Mouse (Mus musculus) forebrain, embryonic 14.5 days (tissue): ENCODE measurements at regions not wholly inside any gene's neighbourhood (a gene's known extent, or its start where the extent isn't known, plus 50 kb on each side); places are given as distances from the start of the nearest gene placed in this dataset.

ENCODE experiments used
- ATAC-seq: fragments of 200-750 bp; cut with Nextera tagmentation; 2 replicates; pipeline ENCODE4 v1.8.0; 2017; ENCODE audit warnings: mild to moderate bottlenecking, moderate library complexity
- DNase-seq: peaks from one replicate; pipeline ENCODE4 v3.0.0-alpha.2; 2015; ENCODE audit warnings: low spot score
- H3K27ac ChIP-seq: fragments of 300-500 bp; sonication (generic); 2 replicates; pipeline ENCODE4 v1.5.1; 2014; ENCODE audit warnings: low read depth, mild to moderate bottlenecking, control low read depth, low read length, moderate library complexity
- H3K27me3 ChIP-seq: fragments of 300-500 bp; sonication (generic); replicated peaks from 2 replicates; pipeline ENCODE4 v1.6.1; 2014; ENCODE audit warnings: low read length, control low read depth, mixed read lengths; ENCODE audit not compliant: control insufficient read depth, insufficient read depth
- H3K36me3 ChIP-seq: fragments of 300-500 bp; sonication (generic); 2 replicates; pipeline ENCODE4 v1.6.1; 2014; ENCODE audit warnings: low read length, control low read depth; ENCODE audit not compliant: control insufficient read depth, insufficient read depth
- H3K4me1 ChIP-seq: fragments of 300-500 bp; sonication (generic); 2 replicates; pipeline ENCODE4 v1.6.1; 2014; ENCODE audit warnings: antibody characterized with exemption, low read length, control low read depth; ENCODE audit not compliant: control insufficient read depth, insufficient read depth
- H3K4me2 ChIP-seq: fragments of 300-500 bp; sonication (generic); 2 replicates; pipeline ENCODE4 v1.6.1; 2014; ENCODE audit warnings: mild to moderate bottlenecking, control low read depth, low read length
- H3K4me3 ChIP-seq: fragments of 300-500 bp; sonication (generic); 2 replicates; pipeline ENCODE4 v1.5.1; 2014; ENCODE audit warnings: low read depth, low read length, control low read depth
- H3K9ac ChIP-seq: fragments of 300-500 bp; sonication (generic); 2 replicates; pipeline ENCODE4 v1.6.1; 2014; ENCODE audit warnings: mild to moderate bottlenecking, low read length, control low read depth, moderate library complexity
- H3K9me3 ChIP-seq: fragments of 300-500 bp; sonication (generic); replicated peaks from 2 replicates; pipeline ENCODE4 v1.6.1; 2016; ENCODE audit warnings: low read length, control low read depth, mixed read lengths; ENCODE audit not compliant: control insufficient read depth
- WGBS: fragments of 180-500 bp; shearing (Covaris S2); extraction: QIAGEN DNeasy Blood & Tissue Kit; methylation state at CpG from one replicate; pipeline ENCODE4 v1.1.7; 2014; 5-methylcytosine and 5-hydroxymethylcytosine counted together

DNA sequence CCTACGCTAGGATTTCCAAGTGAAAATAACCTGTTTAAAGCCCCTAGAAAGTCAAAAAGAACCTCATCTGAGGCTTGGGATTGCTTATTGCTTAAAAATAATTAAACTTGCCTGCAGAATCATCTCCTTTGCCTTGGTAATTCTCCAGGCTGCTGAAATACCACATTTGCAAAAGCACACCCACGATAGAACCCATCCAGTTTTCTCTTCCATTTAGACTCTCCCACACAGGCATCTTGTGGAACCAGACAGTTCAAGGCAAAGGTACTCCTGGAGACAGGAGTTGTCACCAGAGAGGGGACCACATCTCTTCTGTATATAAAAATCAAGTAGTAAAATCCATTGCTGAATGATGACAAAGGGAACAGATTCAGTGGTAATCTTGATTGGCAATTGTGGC lies 118.8 kb upstream of the Egfl6 start:
- no peak overlapping the region for H3K4me3 ChIP-seq
- H3K27ac ChIP-seq = no peak overlapping the region
- H3K4me1 ChIP-seq = no peaks in the 10 kb centered on the region
- WGBS = 88% methylated on average over 2 of the region's 2 CpGs
- H3K9ac ChIP-seq = no peak overlapping the region
- H3K36me3 ChIP-seq = no peaks in the 10 kb centered on the region
- ATAC-seq (no peak), DNase-seq (no peak)
- H3K9me3 ChIP-seq = no peaks in the 10 kb centered on the region
- no peaks in the 10 kb centered on the region for H3K27me3 ChIP-seq
- H3K4me2 ChIP-seq = no peak overlapping the region

DNA sequence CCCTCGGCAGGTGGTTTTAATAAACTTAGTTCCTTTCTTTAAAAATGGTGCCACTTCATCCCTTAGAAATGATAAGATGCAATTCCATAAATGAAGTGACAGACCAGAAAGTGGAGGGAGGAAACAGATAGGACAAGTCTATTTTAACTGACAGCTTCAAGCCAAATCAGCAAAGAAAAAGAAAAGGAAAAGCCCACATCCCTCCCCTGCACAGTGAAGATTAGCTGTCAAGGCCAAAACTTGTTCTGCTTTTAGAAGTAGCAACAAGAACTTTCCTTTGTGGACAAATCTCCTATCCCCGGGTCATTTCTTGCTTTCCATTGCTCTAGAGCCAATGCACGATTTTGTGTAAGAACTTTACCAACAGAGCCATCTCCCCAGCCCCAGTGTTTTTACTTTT lies 108.7 kb upstream of the Egfl6 start:
- no peaks in the 10 kb centered on the region for H3K4me1 ChIP-seq
- no peak overlapping the region for H3K4me2 ChIP-seq
- no peaks in the 10 kb centered on the region for H3K36me3 ChIP-seq
- no peak overlapping the region for H3K9ac ChIP-seq
- no peaks in the 10 kb centered on the region for H3K9me3 ChIP-seq
- no peak for ATAC-seq
- WGBS = 88% methylated on average over 3 of the region's 3 CpGs
- H3K27me3 ChIP-seq = no peaks in the 10 kb centered on the region
- no peak for DNase-seq
- H3K27ac ChIP-seq = no peak overlapping the region
- H3K4me3 ChIP-seq = no peak overlapping the region

DNA sequence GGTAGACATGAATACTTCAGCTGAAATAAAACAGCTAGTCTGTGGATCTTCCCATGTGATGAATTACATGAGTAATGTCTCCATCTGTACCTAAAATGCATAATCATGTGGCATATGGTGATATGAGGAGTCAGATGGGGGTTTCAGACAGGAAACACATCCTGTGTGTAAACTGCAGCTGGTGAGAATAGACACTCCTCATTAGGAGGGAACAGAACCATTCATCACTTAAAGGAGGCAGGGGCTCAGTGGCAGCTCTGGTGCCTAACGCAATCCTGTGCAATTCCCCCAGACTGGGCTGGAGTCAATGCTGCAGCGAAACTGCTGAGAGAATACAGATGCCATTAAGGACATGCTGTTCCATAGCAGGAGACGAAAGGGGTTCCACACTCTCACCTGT lies 103.3 kb upstream of the Egfl6 start:
- Histone ChIP-seq H3K4me2 (no peak overlapping the region), H3K9me3 (no peaks in the 10 kb centered on the region), H3K36me3 (no peaks in the 10 kb centered on the region), H3K27ac (no peak overlapping the region), H3K4me1 (no peaks in the 10 kb centered on the region), H3K4me3 (no peak overlapping the region), H3K27me3 (no peaks in the 10 kb centered on the region), H3K9ac (no peak overlapping the region)
- ATAC-seq (peak; percentile 84), DNase-seq (peak; percentile 73)
- WGBS = 66% methylated on average over 3 of the region's 3 CpGs

DNA sequence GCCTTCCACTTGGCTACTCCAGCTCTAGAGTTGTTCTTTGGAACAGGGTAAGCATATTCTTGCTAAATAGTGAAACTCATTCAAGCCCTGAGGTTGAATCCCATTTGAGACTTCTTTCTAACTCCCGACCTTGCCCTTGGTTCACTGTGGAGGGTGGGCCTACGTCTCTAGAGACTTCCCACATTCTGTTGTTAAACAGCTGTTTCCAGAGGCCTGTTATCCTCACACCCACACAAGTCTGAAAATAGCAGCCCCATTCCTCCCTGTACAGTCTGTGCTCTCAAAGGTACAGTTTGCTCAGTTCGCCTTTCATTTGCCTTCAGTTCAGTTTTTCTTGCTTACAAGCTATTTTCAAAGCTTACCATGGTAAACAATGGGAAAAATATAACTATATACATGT lies 87.9 kb upstream of the Egfl6 start:
- H3K9ac ChIP-seq = no peak overlapping the region
- H3K4me3 ChIP-seq = no peak overlapping the region
- no peaks in the 10 kb centered on the region for H3K36me3 ChIP-seq
- no peaks in the 10 kb centered on the region for H3K27me3 ChIP-seq
- H3K27ac ChIP-seq = no peak overlapping the region
- H3K4me2 ChIP-seq = no peak overlapping the region
- 81% methylated on average over 3 of the region's 3 CpGs for WGBS
- no peak for DNase-seq
- H3K4me1 ChIP-seq = no peaks in the 10 kb centered on the region
- H3K9me3 ChIP-seq = no peaks in the 10 kb centered on the region
- no peak for ATAC-seq

DNA sequence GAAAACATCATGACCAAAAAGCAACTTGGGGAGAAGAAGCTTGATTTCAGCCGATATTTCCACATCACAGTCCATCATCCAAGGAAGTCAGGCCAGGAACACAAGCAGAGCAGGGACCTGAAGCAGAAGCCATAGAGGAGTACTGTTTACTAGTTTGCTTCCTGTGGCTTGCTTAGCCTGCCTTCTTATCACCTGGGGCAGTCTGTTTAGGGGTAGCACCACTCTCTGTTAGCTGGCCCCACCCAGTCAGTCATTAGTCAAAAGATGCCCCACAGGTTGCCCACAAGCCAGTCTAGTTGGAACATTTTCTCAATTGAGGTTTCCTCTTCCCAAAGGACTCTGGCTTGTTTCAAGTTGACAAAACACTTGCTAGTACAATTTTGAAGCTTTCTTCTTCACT lies 87.1 kb upstream of the Egfl6 start:
- no peak overlapping the region for H3K4me2 ChIP-seq
- H3K27ac ChIP-seq = no peak overlapping the region
- no peaks in the 10 kb centered on the region for H3K27me3 ChIP-seq
- 91% methylated on average over 1 of the region's 1 CpGs for WGBS
- no peaks in the 10 kb centered on the region for H3K36me3 ChIP-seq
- DNase-seq (no peak), ATAC-seq (no peak)
- H3K4me3 ChIP-seq = no peak overlapping the region
- no peak overlapping the region for H3K9ac ChIP-seq
- H3K4me1 ChIP-seq = no peaks in the 10 kb centered on the region
- no peaks in the 10 kb centered on the region for H3K9me3 ChIP-seq

DNA sequence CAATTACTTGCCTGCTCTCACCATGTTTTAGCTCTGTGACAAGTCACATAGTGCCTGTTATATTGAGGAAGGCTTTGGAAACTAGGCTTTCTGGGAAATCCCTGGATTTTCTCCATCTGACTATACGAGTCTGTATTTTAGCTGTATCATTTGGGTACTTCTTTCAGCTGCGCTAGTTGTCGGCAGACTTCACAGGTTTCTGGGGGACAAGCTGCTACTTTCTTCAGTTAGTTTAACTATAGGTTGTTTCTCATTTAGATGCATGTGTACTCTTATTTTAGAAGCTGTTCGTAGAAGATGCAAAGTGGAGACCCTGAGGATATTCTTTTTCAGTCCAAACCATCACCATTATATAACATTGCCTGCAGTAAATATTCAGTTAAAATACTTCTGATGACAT lies 86.3 kb upstream of the Egfl6 start:
- no peak overlapping the region for H3K4me2 ChIP-seq
- no peak overlapping the region for H3K27ac ChIP-seq
- DNase-seq = no peak
- 92% methylated on average over 4 of the region's 4 CpGs for WGBS
- no peaks in the 10 kb centered on the region for H3K9me3 ChIP-seq
- no peaks in the 10 kb centered on the region for H3K4me1 ChIP-seq
- H3K4me3 ChIP-seq = no peak overlapping the region
- no peaks in the 10 kb centered on the region for H3K27me3 ChIP-seq
- no peak for ATAC-seq
- H3K9ac ChIP-seq = no peak overlapping the region
- no peaks in the 10 kb centered on the region for H3K36me3 ChIP-seq

DNA sequence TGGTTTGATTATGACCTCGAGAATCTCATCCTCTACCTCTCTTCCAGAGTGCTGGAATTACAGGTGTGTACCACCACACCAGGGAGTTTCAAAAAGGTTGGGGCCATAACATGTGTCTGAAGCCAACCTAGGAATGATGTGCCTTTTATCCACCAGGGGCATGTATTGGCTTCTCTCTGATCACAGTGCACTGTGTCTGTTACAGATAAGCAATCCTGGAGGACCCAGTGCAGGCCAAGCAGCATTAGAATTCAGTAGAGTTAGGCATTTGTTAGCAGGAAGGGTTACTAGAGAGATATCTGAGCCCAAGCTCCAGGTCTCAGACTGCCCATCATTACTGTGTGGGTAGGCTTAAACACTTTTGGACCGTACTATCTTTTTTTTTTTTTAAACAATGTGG lies 80.8 kb upstream of the Egfl6 start:
- H3K27ac ChIP-seq = no peak overlapping the region
- no peak overlapping the region for H3K4me2 ChIP-seq
- no peaks in the 10 kb centered on the region for H3K9me3 ChIP-seq
- no peak overlapping the region for H3K9ac ChIP-seq
- DNase-seq = no peak
- H3K4me3 ChIP-seq = no peak overlapping the region
- no peaks in the 10 kb centered on the region for H3K4me1 ChIP-seq
- 74% methylated on average over 2 of the region's 2 CpGs for WGBS
- no peaks in the 10 kb centered on the region for H3K36me3 ChIP-seq
- H3K27me3 ChIP-seq = no peaks in the 10 kb centered on the region
- no peak for ATAC-seq

DNA sequence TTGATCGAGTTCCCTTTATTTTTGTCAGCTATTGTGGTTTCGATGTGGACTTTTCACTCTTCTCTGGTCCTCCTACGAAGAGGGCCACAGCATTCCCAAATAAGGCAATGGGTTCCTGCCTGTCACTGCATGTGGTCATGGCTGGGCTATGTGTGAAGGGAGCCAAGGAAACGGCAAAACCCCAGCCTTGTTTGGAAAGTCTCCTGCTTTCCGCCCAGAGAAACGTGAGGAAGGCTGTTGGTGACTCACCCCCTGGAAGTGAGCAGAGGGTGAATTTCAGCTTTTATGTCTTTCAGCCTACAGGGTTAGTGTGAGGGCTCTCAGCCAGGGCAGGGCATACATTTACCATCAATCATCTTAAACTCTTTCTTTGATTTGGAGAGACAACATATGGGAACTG lies 76.3 kb upstream of the Egfl6 start:
- H3K4me1 ChIP-seq = no peaks in the 10 kb centered on the region
- 53% methylated on average over 6 of the region's 6 CpGs for WGBS
- H3K4me2 ChIP-seq = no peak overlapping the region
- H3K9ac ChIP-seq = no peak overlapping the region; the same call in 1 of the 2 replicates
- no peaks in the 10 kb centered on the region for H3K36me3 ChIP-seq
- H3K9me3 ChIP-seq = no peaks in the 10 kb centered on the region
- DNase-seq = peak; percentile 52
- ATAC-seq = peak; percentile 54
- peak overlapping the region; percentile 88 for H3K27ac ChIP-seq
- H3K27me3 ChIP-seq = no peaks in the 10 kb centered on the region
- no peak overlapping the region for H3K4me3 ChIP-seq

DNA sequence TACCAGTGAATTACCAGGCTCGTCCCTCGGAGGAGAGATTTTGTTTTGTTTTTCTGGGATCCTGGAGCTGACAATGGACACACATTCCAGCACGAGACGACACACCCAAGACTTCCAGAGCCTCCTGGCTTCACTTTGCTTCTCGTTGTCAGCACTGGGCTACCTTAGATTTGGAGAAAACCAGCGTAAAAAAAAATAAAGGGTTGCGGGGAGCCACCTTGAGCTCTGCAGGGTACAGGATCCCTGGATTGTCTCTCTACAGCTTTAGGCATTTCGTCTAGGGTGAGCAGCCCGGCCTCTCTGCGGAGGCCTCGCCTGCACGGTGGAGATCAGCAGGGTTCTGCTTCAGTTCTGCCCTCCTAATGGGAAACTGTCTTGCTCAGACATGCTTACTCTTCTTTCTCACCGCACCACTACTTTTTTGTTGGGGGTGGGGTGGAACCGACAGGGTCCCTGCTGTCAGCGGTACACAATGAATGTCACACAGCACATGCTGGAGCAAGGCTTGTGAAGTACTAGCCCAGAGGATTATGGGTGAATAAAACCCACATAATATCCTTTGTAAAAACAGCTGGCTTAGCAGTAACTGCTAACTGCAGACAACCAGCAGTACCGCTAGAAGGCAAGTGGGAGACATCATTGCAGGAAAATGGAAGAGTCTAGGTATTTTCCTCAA lies 75.7 kb upstream of the Egfl6 start:
- Histone ChIP-seq H3K9me3 (no peaks in the 10 kb centered on the region), H3K27me3 (no peaks in the 10 kb centered on the region), H3K36me3 (no peaks in the 10 kb centered on the region), H3K4me3 (no peak overlapping the region), H3K4me2 (peak overlapping the region; percentile 37), H3K9ac (peak overlapping the region; percentile 43; the same call in 1 of the 2 replicates), H3K27ac (peak overlapping the region; percentile 88), H3K4me1 (no peaks in the 10 kb centered on the region)
- 30% methylated on average over 16 of the region's 16 CpGs for WGBS
- DNase-seq = peak; percentile 91
- peak; percentile 85 for ATAC-seq
